Mouse (Mus musculus) CD4-positive, CD25-positive, alpha-beta regulatory T cell, adult 4 months (primary cell): ENCODE results near the gene Atg16l2. TPM values are rescaled to one million over a fixed set of nuclear protein-coding genes. Genes with fewer than 3 reads are reported as not detected.

Source experiments
- ATAC-seq: one replicate; pipeline ENCODE4 v1.8.0; 2017
- polyA plus RNA-seq, 2 experiments: library from polyadenylated mRNA; unstranded; fragments of 100-300 nt; shearing (Covaris generic); gene quantifications; one replicate each; pipeline ENCODE4 v1.2.1; 2017

Gene Atg16l2
- polyA plus RNA-seq, 2 experiments from 2014 or later: 46.7 to 58.1 TPM

DNA sequence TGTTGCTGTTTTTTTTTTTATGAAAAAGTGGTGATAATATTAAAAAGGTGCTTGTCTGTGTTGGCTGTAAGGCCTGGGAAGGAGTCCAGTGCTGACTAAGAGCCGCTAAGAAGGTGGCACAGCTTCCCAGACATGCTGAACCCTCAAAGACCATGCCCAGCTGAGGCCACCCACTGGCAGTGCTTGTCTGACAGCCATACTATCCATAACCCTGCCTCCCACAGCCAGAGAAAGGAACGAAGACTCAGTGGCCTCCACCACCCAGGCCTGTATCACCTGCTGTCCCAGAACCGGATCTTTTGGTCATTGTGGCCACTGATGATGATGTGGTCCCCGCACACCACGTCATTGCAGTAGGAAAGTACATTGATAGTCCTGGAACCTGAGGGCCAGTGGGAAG, 10.8 kb downstream of the Atg16l2 start:
- ATAC-seq: no peak

DNA sequence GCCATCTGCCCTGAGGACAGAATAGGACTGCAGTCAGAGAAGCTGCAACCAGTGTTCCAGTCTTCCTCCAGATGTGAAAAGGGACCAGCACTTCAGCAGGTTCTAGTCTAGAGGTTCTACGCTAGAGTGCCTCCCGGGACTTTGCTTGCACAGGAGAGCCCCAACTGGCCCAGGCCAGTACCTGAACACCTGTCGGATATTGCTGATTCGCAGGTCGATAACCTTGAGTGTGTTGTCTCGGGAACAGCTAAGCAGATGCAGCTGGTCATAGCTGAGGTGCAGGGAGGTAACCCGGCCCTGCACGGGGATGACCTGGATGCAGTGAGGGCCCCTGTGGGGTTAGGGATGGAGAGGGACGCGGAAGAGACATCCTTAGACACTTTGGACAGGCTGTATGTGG, 11.7 kb downstream of the Atg16l2 start:
- ATAC-seq: no peak

DNA sequence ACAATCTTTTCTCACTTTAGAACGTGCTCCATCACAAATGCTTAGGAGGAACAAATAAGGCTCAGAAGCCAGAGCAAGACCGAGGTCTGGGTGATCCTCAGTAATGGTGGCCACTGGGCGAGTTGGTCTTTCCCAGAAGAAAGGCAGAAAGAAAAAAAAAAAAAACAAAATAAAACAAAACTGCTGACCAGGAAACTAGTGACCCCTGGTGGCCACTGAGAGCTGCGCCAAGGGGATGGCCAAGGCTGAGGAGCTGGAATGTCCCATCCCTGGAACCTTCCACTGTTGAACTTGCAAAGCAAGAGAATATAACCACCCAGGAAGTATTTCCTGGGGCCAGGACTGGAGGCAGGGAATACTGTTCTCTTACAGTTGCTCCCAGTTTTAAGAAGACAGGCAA, 13.6 kb downstream of the Atg16l2 start:
- peak; percentile 34 for ATAC-seq

GRCm38 (mm10) chr7:101287820-101288219, 14.2 kb downstream of the Atg16l2 start:
- no peak for ATAC-seq

DNA sequence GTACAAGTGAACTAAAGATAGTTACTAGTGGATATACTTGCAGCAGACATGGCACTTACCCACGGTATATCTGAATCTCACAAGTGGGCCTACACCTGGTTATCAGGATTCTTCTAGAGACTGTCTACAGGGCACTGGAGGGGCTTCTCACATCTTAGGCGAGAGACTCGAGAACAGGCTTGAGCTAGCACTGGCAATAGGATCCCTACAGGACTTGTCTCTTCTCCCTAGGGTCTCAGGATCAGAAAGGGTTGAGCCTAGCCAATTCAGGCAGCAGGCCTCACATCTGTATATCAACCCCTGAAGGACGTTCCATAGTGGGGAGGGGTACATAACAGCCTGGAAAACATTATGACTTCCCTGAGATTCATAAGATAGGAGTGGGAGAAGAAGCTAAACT, 15.2 kb downstream of the Atg16l2 start:
- ATAC-seq: no peak

GRCm38 (mm10) chr7:101284504-101284903, 17.5 kb downstream of the Atg16l2 start:
- no peak for ATAC-seq

GRCm38 (mm10) chr7:101282721-101283120, 19.3 kb downstream of the Atg16l2 start:
- ATAC-seq: no peak

- ATAC-seq: no peak
Observed at GRCm38 (mm10) chr7:101272466-101273160, 29.4 kb downstream of the Atg16l2 start.

GRCm38 (mm10) chr7:101271602-101272001, 30.4 kb downstream of the Atg16l2 start:
- ATAC-seq: no peak

DNA sequence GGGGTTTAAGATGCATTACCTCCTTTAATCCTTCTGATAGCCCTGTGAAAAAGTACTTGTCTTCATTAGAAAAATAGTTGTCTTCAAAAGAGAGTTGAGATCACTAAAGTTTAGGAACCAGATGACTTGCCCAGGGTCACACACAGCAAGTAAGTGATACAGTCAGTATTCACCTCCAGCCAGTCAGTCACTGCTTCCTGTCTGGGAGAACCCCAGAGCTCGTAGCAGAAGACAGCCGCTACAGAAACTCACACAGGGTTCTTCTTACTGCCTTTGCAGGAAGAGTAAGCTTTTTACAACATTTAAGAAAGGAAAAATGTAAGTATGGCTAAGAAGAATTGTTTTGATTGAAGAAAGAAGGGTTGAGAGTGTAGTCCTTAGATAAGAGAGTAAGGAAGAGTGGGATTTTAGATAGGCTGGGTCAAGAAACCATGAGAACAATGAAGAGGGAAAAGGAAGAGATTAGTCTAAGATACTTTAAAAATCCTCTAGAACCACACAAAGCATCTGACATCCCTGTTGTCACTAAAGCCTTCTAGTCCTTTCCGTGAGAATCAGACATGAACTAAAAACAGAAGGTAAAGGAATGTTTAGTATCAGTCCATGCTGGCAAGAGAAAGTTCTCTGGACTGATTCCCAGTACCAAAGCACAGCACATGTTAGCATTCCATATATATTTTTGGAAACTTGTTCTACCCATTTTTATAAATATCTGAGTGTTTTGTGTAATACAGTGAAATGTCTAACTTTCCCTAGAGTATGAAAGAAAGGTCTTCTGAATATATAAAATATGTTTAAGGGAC, 34.4 kb downstream of the Atg16l2 start:
- no peak for ATAC-seq

GRCm38 (mm10) chr7:101263511-101263910, 38.5 kb downstream of the Atg16l2 start:
- ATAC-seq: no peak

DNA sequence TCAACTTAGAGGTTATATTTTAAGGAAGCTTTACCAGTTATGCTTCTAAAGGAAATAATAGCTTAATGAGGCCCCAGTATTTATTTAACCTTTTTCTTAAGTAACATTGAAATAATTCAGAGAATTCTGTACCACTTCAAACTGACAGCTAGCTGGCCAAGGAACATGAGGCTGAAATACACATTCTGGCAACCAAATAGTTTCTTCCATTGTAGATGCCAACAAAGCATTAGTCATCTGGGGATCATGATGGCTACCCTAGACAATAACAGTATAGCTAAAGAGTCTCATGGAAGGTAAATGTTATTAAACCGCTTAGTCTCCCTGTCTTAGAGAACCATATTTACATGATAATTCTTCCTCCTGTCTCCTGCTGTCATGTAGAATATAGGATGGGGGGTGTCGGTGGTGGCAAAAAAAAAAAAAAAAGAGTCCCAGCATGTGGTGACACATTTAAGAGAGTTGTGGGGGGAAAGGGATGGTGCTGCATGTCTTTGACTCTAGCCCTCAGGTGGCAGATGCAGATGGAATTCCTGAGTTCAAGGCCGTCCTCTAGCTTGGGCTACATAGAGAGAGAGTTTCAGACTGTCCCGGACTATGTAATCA, 40.0 kb downstream of the Atg16l2 start:
- no peak for ATAC-seq

GRCm38 (mm10) chr7:101258482-101258881, 43.6 kb downstream of the Atg16l2 start:
- no peak for ATAC-seq

DNA sequence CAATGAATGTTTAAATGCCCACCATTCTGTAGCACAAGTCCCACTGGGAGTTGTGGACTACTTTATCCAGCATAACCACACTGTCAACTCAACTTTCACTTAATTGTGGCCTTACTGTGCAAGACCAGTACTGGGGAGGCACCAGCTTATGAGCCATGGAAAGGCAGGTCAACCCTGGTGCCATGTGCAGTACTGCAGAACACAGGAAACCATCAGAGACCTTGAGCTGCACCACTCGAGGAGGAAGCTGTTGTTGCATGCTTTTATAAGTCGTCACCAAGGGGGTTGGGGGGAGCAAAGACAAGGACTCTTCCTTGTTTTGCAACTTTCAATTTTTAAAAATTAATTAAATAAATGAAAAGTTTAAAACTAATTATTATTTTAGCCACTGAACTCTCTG, 49.0 kb downstream of the Atg16l2 start:
- no peak for ATAC-seq

DNA sequence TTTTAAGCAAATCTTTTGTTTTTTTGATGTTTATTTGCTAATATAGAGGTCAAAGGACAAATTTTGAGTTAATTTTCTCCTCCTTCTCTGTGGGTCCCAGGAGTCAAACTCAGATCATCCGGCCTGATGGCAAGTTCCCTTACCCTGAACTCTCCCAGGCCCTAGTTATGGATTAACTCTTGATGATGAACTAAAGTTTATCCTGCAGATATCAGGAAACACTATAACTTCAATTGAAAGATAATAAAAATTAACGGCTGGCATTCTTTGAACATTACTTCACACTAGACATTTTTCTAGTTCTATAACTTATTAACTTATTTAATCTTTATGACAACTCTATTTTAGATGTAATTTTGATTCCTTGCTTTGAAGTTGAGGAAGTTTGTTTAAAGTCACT, 52.9 kb downstream of the Atg16l2 start:
- ATAC-seq: no peak

- ATAC-seq: no peak
Observed at GRCm38 (mm10) chr7:101248760-101249159, 53.3 kb downstream of the Atg16l2 start.

DNA sequence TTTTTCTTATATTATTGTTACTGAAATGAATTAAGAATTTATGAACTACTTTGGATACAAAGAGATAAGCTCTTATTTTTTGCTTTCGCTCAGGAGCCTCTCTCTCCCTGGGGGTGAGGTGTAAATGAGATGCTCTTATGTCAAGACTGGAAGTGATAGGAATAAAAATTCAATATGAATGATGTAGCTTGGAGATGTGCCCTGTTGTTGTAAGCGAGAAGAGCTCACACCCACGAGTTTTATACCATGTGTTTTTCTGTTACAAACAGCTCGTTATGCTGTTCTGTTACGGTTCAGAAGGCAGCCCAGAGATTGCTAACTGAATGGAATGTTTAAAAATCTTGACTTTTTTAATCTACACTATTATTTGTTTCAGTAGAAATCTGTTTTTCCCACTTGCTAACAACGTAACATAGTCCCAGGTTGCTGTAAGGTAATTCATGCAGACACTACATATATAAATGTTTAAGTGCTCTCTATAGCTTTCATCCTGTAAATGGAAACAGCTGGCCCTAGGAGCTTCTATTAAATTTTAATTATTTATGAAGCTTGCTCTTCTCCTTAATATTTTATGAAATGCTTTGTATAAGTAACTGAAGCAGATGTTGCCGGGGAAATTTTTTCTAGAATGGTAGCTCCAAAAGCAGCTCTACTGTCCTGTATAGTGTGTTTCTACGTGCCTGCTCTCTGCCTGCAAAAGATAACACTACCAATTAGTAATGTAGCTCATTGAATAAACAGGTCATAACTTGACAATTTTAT, 65.2 kb downstream of the Atg16l2 start:
- ATAC-seq: no peak

- ATAC-seq: no peak
Observed at GRCm38 (mm10) chr7:101232716-101233115, 69.3 kb downstream of the Atg16l2 start.

DNA sequence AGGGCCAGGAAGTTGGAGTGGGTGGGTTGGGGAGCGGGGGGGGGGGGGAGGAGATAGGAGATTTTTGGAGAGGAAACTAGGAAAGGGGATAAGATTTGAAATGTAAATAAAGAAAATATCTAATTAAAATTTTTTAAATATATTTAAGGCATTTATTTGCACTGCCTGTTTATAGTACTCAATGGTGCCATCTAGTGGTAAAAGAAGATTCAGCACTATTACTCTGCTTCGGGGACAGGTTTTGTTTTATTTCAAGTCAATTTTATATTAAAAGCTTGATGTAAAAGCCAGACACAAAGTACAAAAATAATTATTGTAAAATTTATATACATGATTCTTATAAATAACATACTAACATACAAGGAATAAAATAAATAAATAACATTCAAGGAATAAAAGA, 70.6 kb downstream of the Atg16l2 start:
- no peak for ATAC-seq

DNA sequence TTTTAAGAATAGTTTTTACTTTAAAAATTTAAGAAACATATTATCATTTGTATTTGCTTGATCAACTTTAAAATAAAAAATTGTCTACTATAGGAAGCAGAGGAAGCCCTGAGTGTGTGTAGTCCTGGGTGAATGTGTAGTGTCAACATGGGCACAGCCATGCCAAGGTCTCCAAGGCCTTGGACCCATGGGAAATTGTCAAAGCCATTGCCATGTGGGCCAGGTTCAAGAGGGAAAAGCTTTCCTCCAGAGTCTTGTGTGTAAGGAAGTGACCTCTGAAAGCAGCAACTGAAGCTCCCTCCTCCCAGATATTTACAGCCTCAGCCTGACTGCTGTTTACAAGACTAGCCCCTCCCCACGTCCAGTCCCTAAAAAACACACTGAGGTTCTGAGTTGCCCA, 72.7 kb downstream of the Atg16l2 start:
- ATAC-seq: no peak

DNA sequence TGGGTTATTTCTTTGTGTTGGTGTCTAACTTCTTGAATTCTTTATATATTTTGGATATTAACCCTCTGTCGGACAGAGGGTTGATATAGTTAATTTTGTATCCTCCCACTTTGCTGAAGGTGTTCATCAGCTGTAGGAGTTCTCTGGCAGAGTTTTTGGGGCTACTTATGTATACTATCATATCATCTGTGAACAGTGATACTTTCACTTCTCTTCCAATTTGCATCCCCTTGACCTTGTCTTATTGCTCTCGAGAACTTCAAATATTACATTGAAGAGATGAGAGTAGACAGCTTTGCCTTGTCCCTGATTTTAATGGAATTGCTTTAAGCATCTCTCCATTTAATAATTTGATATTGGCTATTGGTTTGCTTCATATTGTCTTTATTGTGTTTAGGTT, 78.5 kb downstream of the Atg16l2 start:
- no peak for ATAC-seq

GRCm38 (mm10) chr7:101216724-101217123, 85.3 kb downstream of the Atg16l2 start:
- no peak for ATAC-seq
